Mouse (Mus musculus) midbrain, embryonic 15.5 days (tissue): ENCODE measurements around the gene Myef2. TPM values are rescaled to one million over a fixed set of nuclear protein-coding genes. Genes with fewer than 3 reads are reported as not detected.
A peak's percentile ranks its signal among the peaks of the same experiment; 100 is the strongest.

Experiments
- ATAC-seq: fragments of 200-750 bp; cut with Nextera tagmentation; replicated peaks from 2 replicates; pipeline ENCODE4 v1.8.0; 2017; ENCODE audit warnings: moderate TSS enrichment
- H3K27ac ChIP-seq: fragments of 300-500 bp; sonication (generic); 2 replicates; pipeline ENCODE4 v1.5.1; 2015; ENCODE audit warnings: mild to moderate bottlenecking, inconsistent platforms
- H3K27me3 ChIP-seq: fragments of 300-500 bp; sonication (generic); replicated peaks from 2 replicates; pipeline ENCODE4 v1.6.1; 2015; ENCODE audit warnings: inconsistent platforms
- H3K36me3 ChIP-seq: fragments of 300-500 bp; sonication (generic); replicated peaks from 2 replicates; pipeline ENCODE4 v1.6.1; 2015; ENCODE audit warnings: inconsistent platforms
- H3K4me1 ChIP-seq: fragments of 300-500 bp; sonication (generic); 2 replicates; pipeline ENCODE4 v1.6.1; 2015; ENCODE audit warnings: inconsistent platforms
- H3K4me2 ChIP-seq: fragments of 300-500 bp; sonication (generic); 2 replicates; pipeline ENCODE4 v1.6.1; 2015; ENCODE audit warnings: inconsistent platforms, mild to moderate bottlenecking, moderate library complexity
- H3K4me3 ChIP-seq: fragments of 300-500 bp; sonication (generic); 2 replicates; pipeline ENCODE4 v1.5.1; 2015; ENCODE audit warnings: mild to moderate bottlenecking, inconsistent platforms
- H3K9ac ChIP-seq: fragments of 300-500 bp; sonication (generic); 2 replicates; pipeline ENCODE4 v1.6.1; 2015; ENCODE audit warnings: mild to moderate bottlenecking, inconsistent platforms
- H3K9me3 ChIP-seq: fragments of 300-500 bp; sonication (generic); 2 replicates; pipeline ENCODE4 v1.6.1; 2016; ENCODE audit warnings: inconsistent platforms
- WGBS: fragments of 180-500 bp; shearing (Covaris S2); methylation state at CpG from one replicate; pipeline ENCODE4 v1.1.7; 2015; ENCODE audit warnings: mixed read lengths; 5-methylcytosine and 5-hydroxymethylcytosine counted together
- polyA plus RNA-seq: library from polyadenylated mRNA; unstranded; fragments of >200 nt; fragmentation: Nextera tagmentation; extraction: Ambion mirVana; gene quantifications from 2 replicates; pipeline ENCODE4 v1.2.1, GENCODE M21; 2015

Gene Myef2
- polyA plus RNA-seq, result 184 and 201 TPM in 2 replicates

DNA sequence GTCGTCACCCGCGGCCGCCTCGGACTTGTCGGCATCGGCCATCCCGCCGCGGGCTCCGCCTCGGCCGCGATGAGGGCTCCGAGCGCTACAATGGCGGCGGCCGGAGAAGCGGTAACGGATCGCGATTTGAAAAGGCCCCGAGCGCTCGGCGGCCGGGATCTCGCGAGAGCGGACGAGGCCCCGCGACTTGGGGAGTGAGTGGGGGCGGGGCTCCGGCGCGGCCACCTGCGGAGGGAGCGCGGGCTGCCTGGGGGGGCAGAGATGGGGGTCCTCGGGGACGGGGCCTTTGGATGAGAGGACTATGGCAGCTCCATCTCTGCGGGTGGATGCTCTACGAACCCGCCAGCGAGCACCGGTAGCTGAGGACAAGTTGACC is at the start of gene Myef2:
Myef2 (minus strand) TSS at position 185 of the 376 bp plus-strand sequence.
- under 1% methylated on average over 45 of the region's 48 CpGs for WGBS
- H3K9me3 ChIP-seq, result no peaks in the 10 kb centered on the region
- peak within 1 kb of the TSS; percentile 68 for H3K4me2 ChIP-seq
- H3K9ac ChIP-seq, result peak within 1 kb of the TSS; percentile 99
- ATAC-seq, result peak; percentile 90
- no peaks in the 10 kb centered on the region for H3K36me3 ChIP-seq
- peak within 1 kb of the TSS; percentile 84 for H3K4me3 ChIP-seq
- peak within 1 kb of the TSS; percentile 98 for H3K27ac ChIP-seq
- H3K4me1 ChIP-seq, result peaks cover 28% of the 10 kb centered on the region
- no peaks in the 10 kb centered on the region for H3K27me3 ChIP-seq

DNA sequence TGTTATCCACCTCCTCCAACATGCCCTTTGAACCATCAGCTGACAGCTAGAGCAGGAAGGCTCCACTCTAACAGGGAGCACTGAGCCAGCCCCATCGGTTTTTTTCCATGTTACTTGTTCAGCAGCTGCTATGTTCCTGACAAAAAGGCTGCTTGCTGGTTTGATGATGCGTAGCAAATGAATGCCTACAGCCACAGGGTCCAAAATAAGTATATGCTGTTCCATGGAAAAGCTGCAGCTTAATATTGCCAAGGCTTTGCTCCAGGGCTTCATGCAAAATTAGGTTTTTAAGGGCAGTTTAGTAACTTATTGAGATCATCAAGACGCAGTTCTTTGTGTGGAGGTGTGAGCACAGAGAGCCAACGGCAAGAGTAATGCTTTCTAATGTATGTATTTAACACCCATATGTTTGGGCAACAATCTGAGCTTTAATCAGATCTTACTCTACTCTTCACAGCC is 38.6 kb upstream of the Myef2 start:
- no peaks in the 10 kb centered on the region for H3K4me1 ChIP-seq
- no peak overlapping the region for H3K27ac ChIP-seq
- no peaks in the 10 kb centered on the region for H3K27me3 ChIP-seq
- 46% methylated on average over 4 of the region's 4 CpGs for WGBS
- no peak overlapping the region for H3K4me3 ChIP-seq
- no peaks in the 10 kb centered on the region for H3K9me3 ChIP-seq
- H3K9ac ChIP-seq, result no peak overlapping the region
- H3K4me2 ChIP-seq, result no peak overlapping the region
- H3K36me3 ChIP-seq, result no peaks in the 10 kb centered on the region
- no peak for ATAC-seq

DNA sequence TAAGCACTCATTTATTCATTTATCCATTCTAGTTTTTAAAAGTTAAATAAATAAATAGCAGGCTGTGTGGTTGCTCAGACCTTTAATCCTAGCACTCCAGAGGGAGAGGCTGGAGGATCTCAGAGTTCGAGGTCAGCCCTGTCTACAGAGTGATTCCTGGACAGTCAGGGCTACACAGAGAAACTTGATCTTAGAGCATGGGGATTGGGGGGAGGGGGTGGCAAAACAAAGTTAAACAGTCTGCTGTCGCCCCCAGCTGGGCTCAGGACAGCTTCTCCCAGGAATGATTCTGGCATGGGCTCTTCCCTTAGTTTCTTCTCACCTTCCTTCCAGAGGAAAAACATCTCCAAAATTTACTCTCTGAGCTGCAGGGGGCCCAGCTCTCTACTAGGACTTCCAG is 32.0 kb upstream of the Myef2 start:
- ATAC-seq, result no peak
- no peaks in the 10 kb centered on the region for H3K27me3 ChIP-seq
- no peaks in the 10 kb centered on the region for H3K4me1 ChIP-seq
- no peak overlapping the region for H3K27ac ChIP-seq
- no peak overlapping the region for H3K9ac ChIP-seq
- no peak overlapping the region for H3K4me3 ChIP-seq
- WGBS, result 33% methylated on average over 2 of the region's 2 CpGs
- no peak overlapping the region for H3K4me2 ChIP-seq
- H3K9me3 ChIP-seq, result no peaks in the 10 kb centered on the region
- no peaks in the 10 kb centered on the region for H3K36me3 ChIP-seq

DNA sequence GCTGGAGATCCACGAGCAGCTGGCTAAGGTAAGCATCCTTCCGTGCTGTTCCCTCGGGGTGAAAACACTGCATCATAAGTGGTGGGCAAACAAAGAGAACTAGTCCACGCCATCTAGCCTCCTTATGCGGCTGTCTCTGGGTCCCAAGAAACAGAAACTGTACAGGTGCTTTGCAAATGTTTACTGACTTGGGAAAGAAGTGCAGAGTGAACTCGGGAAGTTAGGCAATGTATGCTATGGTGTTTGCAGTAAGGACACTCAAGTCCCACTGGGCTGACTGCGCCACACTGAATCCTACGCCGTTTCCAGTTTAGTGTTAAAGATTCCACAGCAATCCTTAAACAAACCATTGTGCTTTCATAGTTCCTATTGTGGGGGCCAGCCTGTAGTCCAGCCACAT is 30.8 kb upstream of the Myef2 start:
- no peaks in the 10 kb centered on the region for H3K27me3 ChIP-seq
- H3K27ac ChIP-seq, result no peak overlapping the region
- 82% methylated on average over 9 of the region's 9 CpGs for WGBS
- H3K9me3 ChIP-seq, result no peaks in the 10 kb centered on the region
- no peak overlapping the region for H3K9ac ChIP-seq
- no peak overlapping the region for H3K4me3 ChIP-seq
- no peaks in the 10 kb centered on the region for H3K4me1 ChIP-seq
- H3K4me2 ChIP-seq, result no peak overlapping the region
- no peaks in the 10 kb centered on the region for H3K36me3 ChIP-seq
- ATAC-seq, result no peak

DNA sequence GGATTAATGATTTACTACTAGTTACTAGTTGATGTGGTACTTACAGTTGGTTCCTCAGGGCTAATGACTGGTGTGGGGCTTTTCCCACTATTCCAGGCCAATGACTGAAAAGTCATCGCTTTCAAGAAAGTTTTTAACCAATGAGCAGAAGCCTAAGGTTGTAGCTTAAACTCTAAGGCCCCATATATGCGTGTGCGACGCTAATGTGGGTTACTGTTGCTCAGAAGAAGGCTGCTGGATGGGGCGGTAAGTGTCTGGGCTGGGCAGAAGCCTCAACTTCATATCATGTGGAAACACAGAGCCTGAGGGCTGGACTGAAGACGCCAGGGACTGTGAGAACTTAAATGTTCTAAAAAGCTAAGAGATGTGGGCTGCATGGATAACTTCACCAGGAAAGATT is 28.9 kb upstream of the Myef2 start, which contains the start of gene Slc12a1:
Slc12a1 (plus strand) TSS at position 118 of the 400 bp plus-strand sequence.
- no peak for ATAC-seq
- Histone ChIP-seq H3K9me3 (no peaks in the 10 kb centered on the region), H3K4me2 (no peak within 1 kb of the TSS), H3K36me3 (no peaks in the 10 kb centered on the region), H3K27me3 (no peaks in the 10 kb centered on the region), H3K9ac (no peak within 1 kb of the TSS), H3K4me1 (no peaks in the 10 kb centered on the region), H3K4me3 (no peak within 1 kb of the TSS), H3K27ac (no peak within 1 kb of the TSS)
- 88% methylated on average over 6 of the region's 6 CpGs for WGBS

DNA sequence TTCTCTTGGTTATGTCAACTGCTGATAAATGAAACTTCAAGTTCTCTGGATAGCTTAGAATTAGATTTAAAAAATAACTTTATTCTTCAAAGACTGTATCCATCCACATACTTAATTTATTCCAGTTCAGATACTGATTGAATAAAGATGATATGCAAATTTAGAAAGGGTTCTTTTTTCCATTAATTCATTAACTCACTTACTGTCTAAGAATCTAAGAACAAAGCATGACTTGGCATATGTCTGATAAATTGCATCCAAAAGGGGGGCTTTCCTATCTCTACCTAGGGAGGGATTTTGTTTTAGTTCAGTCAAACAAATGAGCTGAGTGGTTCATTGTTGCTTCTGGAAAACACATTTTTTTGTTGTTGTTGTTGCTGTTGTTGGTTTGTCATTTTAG is 18.9 kb upstream of the Myef2 start:
- no peak overlapping the region for H3K27ac ChIP-seq
- no peak overlapping the region for H3K9ac ChIP-seq
- no peaks in the 10 kb centered on the region; the same call in 1 of the 2 replicates for H3K4me1 ChIP-seq
- no peaks in the 10 kb centered on the region for H3K9me3 ChIP-seq
- H3K4me2 ChIP-seq, result no peak overlapping the region
- no peaks in the 10 kb centered on the region for H3K36me3 ChIP-seq
- no peaks in the 10 kb centered on the region for H3K27me3 ChIP-seq
- ATAC-seq, result no peak; the same call in 1 of the 2 replicates
- H3K4me3 ChIP-seq, result no peak overlapping the region

DNA sequence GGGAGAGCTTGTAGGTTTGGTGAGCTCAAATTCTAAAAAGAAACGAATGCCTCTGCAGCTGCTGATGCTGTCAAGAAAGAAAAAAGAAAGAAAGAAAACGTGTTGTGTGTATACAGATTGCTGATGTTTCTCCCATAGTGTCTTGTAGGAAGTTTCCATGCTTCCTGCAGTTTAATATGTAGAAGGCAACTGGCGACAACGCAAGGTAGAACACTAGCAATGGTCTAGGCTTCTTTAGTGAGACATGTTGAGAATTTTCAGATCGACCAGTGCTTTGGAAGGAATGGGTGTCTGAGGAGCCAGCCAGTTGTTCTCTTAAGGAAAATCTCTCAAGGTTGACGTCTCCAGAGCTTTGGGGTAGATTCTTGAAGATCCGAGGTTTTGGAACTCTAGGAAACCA is 13.4 kb upstream of the Myef2 start:
- no peak for ATAC-seq
- Histone ChIP-seq H3K27ac (peak overlapping the region; percentile 83), H3K9me3 (no peaks in the 10 kb centered on the region), H3K36me3 (no peaks in the 10 kb centered on the region), H3K9ac (peak overlapping the region; percentile 49), H3K27me3 (no peaks in the 10 kb centered on the region), H3K4me2 (peak overlapping the region; percentile 55), H3K4me1 (peaks cover 3% of the 10 kb centered on the region; the same call in 1 of the 2 replicates), H3K4me3 (peak overlapping the region; percentile 45)
- WGBS, result 29% methylated on average over 7 of the region's 7 CpGs

DNA sequence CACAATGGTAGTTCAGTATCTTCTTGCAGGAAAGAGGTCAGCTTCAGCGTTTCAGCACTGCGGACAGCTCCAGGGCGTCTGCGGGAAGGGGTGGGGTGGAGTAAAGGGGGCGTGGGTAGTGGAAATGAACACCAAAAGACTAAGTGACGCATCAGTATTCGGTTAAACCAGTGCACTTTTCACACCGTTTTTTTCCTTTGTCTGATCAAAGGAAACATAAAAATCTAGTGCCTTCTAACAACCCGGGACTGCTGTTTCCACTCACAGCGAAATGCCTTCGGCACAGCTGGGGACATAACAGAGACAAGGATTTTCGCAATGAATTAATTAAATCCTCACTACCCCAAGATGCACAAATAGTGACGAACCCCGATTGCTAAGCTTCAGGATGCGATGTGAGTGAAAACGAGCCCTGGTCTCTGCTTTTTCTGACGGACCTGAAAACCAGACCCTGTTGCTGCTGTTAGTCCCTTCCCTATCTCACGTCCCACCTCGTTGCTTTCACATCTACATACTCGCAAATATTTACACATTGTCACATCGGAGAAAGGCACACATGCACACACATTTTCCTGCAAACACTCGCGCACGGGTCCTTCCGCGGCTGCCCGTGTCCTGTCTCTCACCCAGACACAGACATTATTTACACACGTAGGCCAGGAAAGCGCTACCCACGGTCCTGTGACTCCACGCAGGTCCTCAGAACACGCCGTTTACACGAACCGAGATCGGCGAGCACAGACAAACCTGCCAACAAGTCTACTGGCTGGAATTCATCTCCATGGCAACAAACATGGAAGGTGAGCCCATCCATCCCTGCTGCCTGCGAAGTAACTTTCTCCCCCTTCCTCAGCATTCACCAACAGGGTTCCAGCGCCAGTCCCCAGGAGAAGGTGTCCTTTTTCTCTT is 12.7 kb upstream of the Myef2 start, which contains the start of gene Ctxn2:
Ctxn2 (plus strand) TSS at position 790 of the 909 bp plus-strand sequence.
- WGBS, result under 1% methylated on average over 39 of the region's 39 CpGs
- peak within 1 kb of the TSS; percentile 55 for H3K4me2 ChIP-seq
- H3K4me3 ChIP-seq, result peak within 1 kb of the TSS; percentile 45
- H3K9me3 ChIP-seq, result no peaks in the 10 kb centered on the region
- H3K9ac ChIP-seq, result peak within 1 kb of the TSS; percentile 49
- peak; percentile 91 for ATAC-seq
- H3K27me3 ChIP-seq, result no peaks in the 10 kb centered on the region
- H3K4me1 ChIP-seq, result peaks cover 3% of the 10 kb centered on the region; the same call in 1 of the 2 replicates
- no peaks in the 10 kb centered on the region for H3K36me3 ChIP-seq
- H3K27ac ChIP-seq, result peak within 1 kb of the TSS; percentile 83

DNA sequence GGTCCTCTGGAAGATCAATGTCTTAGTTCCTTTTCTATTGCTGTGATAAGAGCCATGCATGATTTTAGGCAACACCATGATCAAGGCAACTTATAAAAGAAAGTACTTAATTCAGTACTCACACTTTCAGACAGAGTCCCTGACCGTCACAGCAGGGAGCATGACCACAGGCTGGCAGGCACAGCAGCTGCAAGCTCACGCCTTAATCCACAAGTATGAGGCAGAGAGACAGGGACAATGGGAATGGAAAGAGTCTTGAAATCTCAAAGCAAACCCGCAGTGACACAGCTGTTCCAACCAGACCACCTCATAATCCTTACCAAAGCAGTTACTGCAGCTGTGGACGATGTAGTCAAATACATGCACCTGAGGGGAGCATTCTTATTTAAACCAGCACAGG is 10.7 kb upstream of the Myef2 start:
- no peaks in the 10 kb centered on the region for H3K9me3 ChIP-seq
- H3K4me2 ChIP-seq, result no peak overlapping the region
- no peak overlapping the region for H3K9ac ChIP-seq
- H3K4me1 ChIP-seq, result peaks cover 3% of the 10 kb centered on the region; the same call in 1 of the 2 replicates
- no peaks in the 10 kb centered on the region for H3K27me3 ChIP-seq
- 22% methylated on average over 4 of the region's 4 CpGs for WGBS
- ATAC-seq, result no peak
- no peak overlapping the region for H3K4me3 ChIP-seq
- no peaks in the 10 kb centered on the region for H3K36me3 ChIP-seq
- no peak overlapping the region for H3K27ac ChIP-seq

DNA sequence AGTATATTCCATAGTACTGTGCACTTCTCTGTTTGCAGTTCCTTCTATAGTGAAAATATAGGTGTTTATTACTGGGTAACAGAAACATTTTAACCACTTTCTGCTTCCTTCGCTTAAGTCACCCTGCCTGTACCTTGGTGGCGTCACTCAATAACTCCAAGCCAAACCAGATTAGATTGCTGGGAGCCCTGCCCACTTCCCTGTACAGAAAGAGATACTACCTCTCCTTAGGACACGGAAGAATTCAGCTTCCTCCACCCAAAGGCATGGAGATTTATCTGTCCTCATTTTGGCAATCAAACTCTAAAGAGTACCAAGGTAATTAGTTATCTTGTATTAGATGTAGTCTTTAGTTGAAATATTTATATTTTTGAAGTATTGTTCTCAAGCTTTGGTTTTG is 3.3 kb upstream of the Myef2 start:
- H3K4me2 ChIP-seq, result no peak overlapping the region
- WGBS, result 86% methylated on average over 3 of the region's 3 CpGs
- no peak for ATAC-seq

DNA sequence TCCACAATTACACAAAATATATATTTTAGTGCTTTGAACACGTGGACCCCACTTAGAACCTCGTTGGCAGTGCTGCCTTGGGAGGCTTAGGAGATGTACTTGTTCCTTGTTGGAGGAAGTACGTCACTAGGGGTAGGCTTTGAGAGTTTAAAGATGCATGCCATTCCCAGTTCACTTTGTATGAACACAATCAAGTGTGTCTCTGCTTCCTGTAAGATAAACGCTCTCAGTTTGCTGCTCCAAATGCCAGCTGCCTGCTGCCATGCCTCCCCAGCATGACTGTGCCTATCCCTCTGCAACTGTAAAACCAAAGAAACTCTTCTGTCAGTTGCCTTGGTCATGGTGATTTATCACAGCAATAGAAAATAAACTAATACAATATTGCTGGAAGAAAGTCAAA is 2.4 kb upstream of the Myef2 start:
- WGBS, result 33% methylated on average over 4 of the region's 4 CpGs
- H3K9me3 ChIP-seq, result no peaks in the 10 kb centered on the region
- H3K36me3 ChIP-seq, result no peaks in the 10 kb centered on the region
- H3K9ac ChIP-seq, result no peak overlapping the region
- no peaks in the 10 kb centered on the region for H3K27me3 ChIP-seq
- ATAC-seq, result no peak
- H3K4me1 ChIP-seq, result peaks cover 13% of the 10 kb centered on the region
- H3K27ac ChIP-seq, result no peak overlapping the region
- no peak overlapping the region for H3K4me2 ChIP-seq
- no peak overlapping the region for H3K4me3 ChIP-seq

More for the DNA sequence above, 3.3 kb upstream of the Myef2 start:
- H3K27ac ChIP-seq, result no peak overlapping the region
- H3K27me3 ChIP-seq, result no peaks in the 10 kb centered on the region
- H3K36me3 ChIP-seq, result no peaks in the 10 kb centered on the region
- H3K9me3 ChIP-seq, result no peaks in the 10 kb centered on the region
- no peak overlapping the region for H3K9ac ChIP-seq
- no peak overlapping the region for H3K4me3 ChIP-seq
- peaks cover 3% of the 10 kb centered on the region for H3K4me1 ChIP-seq

DNA sequence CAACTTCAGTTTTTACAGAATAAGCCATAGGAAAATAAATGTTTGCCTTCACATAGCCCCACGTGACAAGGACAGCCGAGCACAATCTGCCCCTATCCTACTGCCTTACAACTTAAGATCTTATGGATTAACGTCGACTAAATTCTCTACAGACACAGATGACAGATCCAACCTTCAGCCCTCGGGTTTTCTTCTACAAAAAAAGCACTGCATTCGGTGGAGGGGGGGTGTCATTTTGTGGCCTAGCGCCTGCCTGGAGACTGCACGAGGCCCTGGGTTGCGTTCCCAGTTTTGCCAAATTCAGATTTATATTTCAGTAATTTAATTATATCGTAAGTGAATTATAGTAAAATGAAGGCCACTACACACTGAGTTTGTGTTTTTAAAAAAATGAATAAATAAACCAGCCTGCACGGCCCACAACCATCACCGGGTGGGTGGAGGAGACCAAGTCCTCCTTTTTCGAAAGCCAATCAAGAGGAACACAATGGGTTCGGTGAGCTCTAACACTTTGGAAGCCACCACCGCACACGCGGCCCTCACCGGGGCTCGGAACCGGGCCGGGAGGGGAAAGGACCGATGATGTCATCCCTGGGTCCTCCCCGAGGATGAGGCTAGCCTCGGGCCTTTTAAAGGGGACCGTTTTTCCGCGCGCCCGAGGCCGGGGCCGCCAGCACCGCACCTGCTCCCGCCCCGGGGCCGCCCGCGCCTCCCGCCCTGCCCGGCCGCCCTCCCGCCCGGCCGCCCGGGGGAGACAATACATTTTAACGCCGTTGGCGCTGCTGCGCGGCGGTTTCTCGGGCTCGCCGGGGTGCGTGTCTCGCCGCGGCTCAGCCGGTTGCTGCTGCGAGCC is 611 bp downstream of the Myef2 start:
- H3K4me3 ChIP-seq, result peak overlapping the region; percentile 84
- H3K27me3 ChIP-seq, result no peaks in the 10 kb centered on the region
- under 1% methylated on average over 55 of the region's 59 CpGs for WGBS
- peak overlapping the region; percentile 98 for H3K27ac ChIP-seq
- peak overlapping the region; percentile 99 for H3K9ac ChIP-seq
- H3K4me2 ChIP-seq, result peak overlapping the region; percentile 68
- peaks cover 28% of the 10 kb centered on the region for H3K4me1 ChIP-seq
- H3K36me3 ChIP-seq, result no peaks in the 10 kb centered on the region
- H3K9me3 ChIP-seq, result no peaks in the 10 kb centered on the region
- peak; percentile 82 for ATAC-seq
